Comparison of ENCODE assay signal across 31 mouse cellular contexts in the genomic region with DNA sequence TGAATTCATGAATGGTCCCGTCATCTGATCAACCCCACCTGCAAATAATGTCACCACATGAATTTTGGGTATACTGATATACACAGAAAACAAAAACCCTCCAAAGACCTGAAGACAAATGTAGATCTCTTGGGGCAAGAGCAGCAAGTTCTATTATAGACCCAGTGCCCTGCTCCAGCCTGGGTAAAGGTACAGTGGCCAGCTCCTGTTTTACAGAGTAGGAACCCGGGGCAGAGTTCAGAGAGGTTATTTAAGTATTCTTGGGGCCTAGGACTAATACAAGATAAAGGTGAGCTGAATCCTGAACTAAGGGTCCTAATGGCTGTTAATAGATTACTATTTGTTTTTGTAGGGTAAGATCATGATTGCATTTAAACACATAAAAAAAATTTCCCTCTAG. TPM values are rescaled to one million over a fixed set of nuclear protein-coding genes. Genes with fewer than 3 reads are reported as not detected.
"Had no signal": no experiment of that assay in that cellular context is flagged by ENCODE, and none has a peak within 500 bp of the region (broad histone marks: within the 10 kb centered on the region; RNA-seq: fewer than 3 reads in every experiment).

No protein-coding gene starts in this region.

- H3K4me3 ChIP-seq: limb, embryonic 10.5 days; limb, embryonic 12.5 days; limb, embryonic 13.5 days; limb, embryonic 15.5 days; liver, embryonic 12.5 days; liver, embryonic 13.5 days; liver, embryonic 15.5 days; lung, embryonic 15.5 days; megakaryocyte, embryonic 14.5 days; midbrain, embryonic 10.5 days; midbrain, embryonic 12.5 days; midbrain, embryonic 13.5 days; midbrain, embryonic 15.5 days; myocyte; neural tube, embryonic 12.5 days had no signal

- DNase-seq: left cerebral cortex, postnatal 4 days; liver, embryonic 13.5 days; liver, postnatal 0 days; lung, adult 18-20 months; lung, adult 2 months; lung, embryonic 14.5 days; lung, postnatal 10 days; lung, postnatal 14 days; lung, postnatal 36 days; lung, postnatal 4 days; midbrain, embryonic 14.5 days had no signal

- H3K27me3 ChIP-seq: limb, embryonic 12.5 days; limb, embryonic 13.5 days; limb, embryonic 15.5 days; liver, embryonic 12.5 days; liver, embryonic 13.5 days; liver, embryonic 15.5 days; lung, embryonic 15.5 days; midbrain, embryonic 12.5 days; midbrain, embryonic 13.5 days; midbrain, embryonic 15.5 days; neural tube, embryonic 12.5 days had no signal

- H3K9ac ChIP-seq: limb, embryonic 12.5 days; limb, embryonic 13.5 days; limb, embryonic 15.5 days; liver, embryonic 12.5 days; liver, embryonic 13.5 days; liver, embryonic 14.5 days; liver, embryonic 15.5 days; liver, postnatal 0 days; lung, embryonic 14.5 days; lung, embryonic 15.5 days; midbrain, embryonic 12.5 days; midbrain, embryonic 13.5 days; midbrain, embryonic 15.5 days; neural tube, embryonic 12.5 days had no signal

- H3K9me3 ChIP-seq: limb, embryonic 10.5 days; limb, embryonic 12.5 days; limb, embryonic 13.5 days; limb, embryonic 15.5 days; liver, embryonic 12.5 days; liver, embryonic 13.5 days; liver, embryonic 15.5 days; lung, embryonic 15.5 days; megakaryocyte, embryonic 14.5 days; midbrain, embryonic 10.5 days; midbrain, embryonic 12.5 days; midbrain, embryonic 13.5 days; midbrain, embryonic 15.5 days; neural tube, embryonic 12.5 days had no signal

- H3K4me2 ChIP-seq: limb, embryonic 12.5 days; limb, embryonic 13.5 days; limb, embryonic 15.5 days; liver, embryonic 11.5 days; liver, embryonic 12.5 days; liver, embryonic 13.5 days; liver, embryonic 15.5 days; lung, embryonic 14.5 days; lung, embryonic 15.5 days; midbrain, embryonic 11.5 days; midbrain, embryonic 12.5 days; midbrain, embryonic 13.5 days; midbrain, embryonic 15.5 days; neural tube, embryonic 12.5 days had no signal

- ATAC-seq: liver, postnatal 0 days; lung, postnatal 0 days; midbrain, embryonic 13.5 days; midbrain, embryonic 15.5 days; midbrain, embryonic 16.5 days had no signal

- H3K4me1 ChIP-seq: limb, embryonic 10.5 days; limb, embryonic 12.5 days; limb, embryonic 13.5 days; limb, embryonic 15.5 days; lung, embryonic 15.5 days; midbrain, embryonic 12.5 days; midbrain, embryonic 13.5 days; midbrain, embryonic 15.5 days; neural tube, embryonic 12.5 days had no signal

- H3K27ac ChIP-seq: limb, embryonic 10.5 days; limb, embryonic 12.5 days; limb, embryonic 13.5 days; limb, embryonic 15.5 days; liver, embryonic 12.5 days; liver, embryonic 13.5 days; liver, embryonic 14.5 days; liver, embryonic 15.5 days; lung, embryonic 15.5 days; macrophage; midbrain, embryonic 10.5 days; midbrain, embryonic 12.5 days; midbrain, embryonic 13.5 days; midbrain, embryonic 15.5 days; neural tube, embryonic 12.5 days had no signal

- H3K36me3 ChIP-seq: liver, embryonic 12.5 days; liver, embryonic 13.5 days; liver, embryonic 15.5 days; lung, embryonic 15.5 days had no signal

RNA-seq across cellular contexts. Expression of gene Gfpt2, which starts 27.6 kb away (rescaled TPM):
- polyA plus RNA-seq: macrophage had no signal
